Mouse (Mus musculus) G1E (cell line): ENCODE data around the gene Lgals4.

Experiments used
- CTCF ChIP-seq: IDR thresholded peaks from 2 replicates; pipeline ENCODE4 v1.5.1; 2012; ENCODE audit warnings: low read depth, low read length, inconsistent platforms, mixed read lengths
- GATA2 ChIP-seq: IDR thresholded peaks from 2 replicates; pipeline ENCODE4 v1.6.1; 2012; ENCODE audit warnings: low read depth, low read length, inconsistent platforms, borderline replicate concordance

GRCm38 (mm10) chr7:28810107-28811066, 23.3 kb upstream of the Lgals4 start:
- no peak for TF ChIP-seq CTCF
- no peak for TF ChIP-seq GATA2
